Mouse (Mus musculus) heart, embryonic 11.5 days (tissue): ENCODE data around the gene Zfand2a. TPM values are rescaled to one million over a fixed set of nuclear protein-coding genes. Genes with fewer than 3 reads are reported as not detected.

Experiments
- ATAC-seq: fragments of 200-750 bp; cut with Nextera tagmentation; replicated peaks from 2 replicates; pipeline ENCODE4 v1.8.0; 2017; ENCODE audit warnings: moderate library complexity; ENCODE audit not compliant: insufficient number of reproducible peaks, low FRiP score, low TSS enrichment
- H3K27ac ChIP-seq: fragments of 300-500 bp; sonication (generic); 2 replicates; pipeline ENCODE4 v1.5.1; 2014; ENCODE audit warnings: mild to moderate bottlenecking, low read depth, low read length
- H3K27me3 ChIP-seq: fragments of 300-500 bp; sonication (generic); 2 replicates; pipeline ENCODE4 v1.6.1; 2014; ENCODE audit warnings: mild to moderate bottlenecking, low read length, mixed read lengths; ENCODE audit not compliant: control insufficient read depth, insufficient read depth
- H3K36me3 ChIP-seq: fragments of 300-500 bp; sonication (generic); 2 replicates; pipeline ENCODE4 v1.6.1; 2014; ENCODE audit warnings: mild to moderate bottlenecking, low read length, moderate library complexity, mixed read lengths; ENCODE audit not compliant: control insufficient read depth, insufficient read depth
- H3K4me1 ChIP-seq: fragments of 300-500 bp; sonication (generic); 2 replicates; pipeline ENCODE4 v1.6.1; 2014; ENCODE audit warnings: low read length; ENCODE audit not compliant: control insufficient read depth, insufficient read depth
- H3K4me2 ChIP-seq: fragments of 300-500 bp; sonication (generic); 2 replicates; pipeline ENCODE4 v1.6.1; 2014; ENCODE audit warnings: mild to moderate bottlenecking, moderate library complexity
- H3K4me3 ChIP-seq: fragments of 300-500 bp; sonication (generic); 2 replicates; pipeline ENCODE4 v1.5.1; 2014; ENCODE audit warnings: low read depth, low read length
- H3K9ac ChIP-seq: fragments of 300-500 bp; sonication (generic); 2 replicates; pipeline ENCODE4 v1.6.1; 2014; ENCODE audit warnings: mild to moderate bottlenecking, low read depth, low read length, moderate library complexity
- H3K9me3 ChIP-seq: fragments of 300-500 bp; sonication (generic); replicated peaks from 2 replicates; pipeline ENCODE4 v1.6.1; 2016; ENCODE audit warnings: low read length; ENCODE audit not compliant: control insufficient read depth
- WGBS: fragments of 180-500 bp; shearing (Covaris S2); extraction: QIAGEN DNeasy Blood & Tissue Kit; methylation state at CpG from one replicate; pipeline ENCODE4 v1.1.7; 2014; ENCODE audit not compliant: insufficient replicate concordance; 5-methylcytosine and 5-hydroxymethylcytosine counted together
- polyA plus RNA-seq: library from polyadenylated mRNA; unstranded; fragments of >200 nt; fragmentation: Nextera tagmentation; extraction: Ambion mirVana; gene quantifications from 2 replicates; pipeline ENCODE4 v1.2.1, GENCODE M21; 2014

The Zfand2a gene
- polyA plus RNA-seq, 1 experiment from 2014 or later = 6.3 TPM

GRCm38 (mm10) chr5:139445258-139445657 is 39.1 kb downstream of the Zfand2a start:
- no peak overlapping the region for H3K4me3 ChIP-seq
- no peaks in the 10 kb centered on the region for H3K27me3 ChIP-seq
- no peaks in the 10 kb centered on the region for H3K9me3 ChIP-seq
- H3K27ac ChIP-seq = no peak overlapping the region
- ATAC-seq = no peak
- 80% methylated on average over 8 of the region's 8 CpGs for WGBS
- no peak overlapping the region for H3K4me2 ChIP-seq
- peaks cover 7% of the 10 kb centered on the region; the same call in 1 of the 2 replicates for H3K4me1 ChIP-seq
- no peaks in the 10 kb centered on the region for H3K36me3 ChIP-seq
- H3K9ac ChIP-seq = no peak overlapping the region

- Histone ChIP-seq H3K27ac (no peak overlapping the region), H3K4me3 (no peak overlapping the region), H3K9me3 (no peaks in the 10 kb centered on the region), H3K9ac (no peak overlapping the region), H3K4me1 (no peaks in the 10 kb centered on the region), H3K4me2 (no peak overlapping the region), H3K36me3 (no peaks in the 10 kb centered on the region), H3K27me3 (no peaks in the 10 kb centered on the region)
- ATAC-seq = no peak
- WGBS = 78% methylated on average over 4 of the region's 4 CpGs
These were observed 41.4 kb downstream of the Zfand2a start for GRCm38 (mm10) chr5:139442962-139443361.

GRCm38 (mm10) chr5:139442428-139442827 is 41.9 kb downstream of the Zfand2a start:
- Histone ChIP-seq H3K36me3 (no peaks in the 10 kb centered on the region), H3K4me3 (no peak overlapping the region), H3K4me1 (no peaks in the 10 kb centered on the region), H3K9me3 (no peaks in the 10 kb centered on the region), H3K9ac (no peak overlapping the region), H3K27me3 (no peaks in the 10 kb centered on the region), H3K27ac (no peak overlapping the region), H3K4me2 (no peak overlapping the region)
- 81% methylated on average over 12 of the region's 12 CpGs for WGBS
- ATAC-seq = no peak

GRCm38 (mm10) chr5:139441726-139442018 is 42.7 kb downstream of the Zfand2a start:
- no peaks in the 10 kb centered on the region for H3K27me3 ChIP-seq
- H3K27ac ChIP-seq = no peak overlapping the region
- H3K4me3 ChIP-seq = no peak overlapping the region
- no peak overlapping the region for H3K9ac ChIP-seq
- no peaks in the 10 kb centered on the region for H3K4me1 ChIP-seq
- no peak for ATAC-seq
- no peaks in the 10 kb centered on the region for H3K9me3 ChIP-seq
- H3K36me3 ChIP-seq = no peaks in the 10 kb centered on the region
- H3K4me2 ChIP-seq = no peak overlapping the region
- WGBS = 84% methylated on average over 2 of the region's 2 CpGs

GRCm38 (mm10) chr5:139440926-139441725 is 43.2 kb downstream of the Zfand2a start:
- H3K36me3 ChIP-seq = no peaks in the 10 kb centered on the region
- H3K4me1 ChIP-seq = no peaks in the 10 kb centered on the region
- H3K27me3 ChIP-seq = no peaks in the 10 kb centered on the region
- H3K4me3 ChIP-seq = no peak overlapping the region
- H3K9me3 ChIP-seq = no peaks in the 10 kb centered on the region
- H3K4me2 ChIP-seq = no peak overlapping the region
- 86% methylated on average over 11 of the region's 11 CpGs for WGBS
- H3K9ac ChIP-seq = no peak overlapping the region
- no peak for ATAC-seq
- H3K27ac ChIP-seq = no peak overlapping the region

GRCm38 (mm10) chr5:139440451-139440850 is 43.9 kb downstream of the Zfand2a start:
- H3K9ac ChIP-seq = no peak overlapping the region
- ATAC-seq = no peak
- no peak overlapping the region for H3K4me3 ChIP-seq
- no peaks in the 10 kb centered on the region for H3K4me1 ChIP-seq
- H3K36me3 ChIP-seq = no peaks in the 10 kb centered on the region
- H3K4me2 ChIP-seq = no peak overlapping the region
- H3K9me3 ChIP-seq = no peaks in the 10 kb centered on the region
- WGBS = 78% methylated on average over 5 of the region's 5 CpGs
- H3K27ac ChIP-seq = no peak overlapping the region
- H3K27me3 ChIP-seq = no peaks in the 10 kb centered on the region

GRCm38 (mm10) chr5:139438440-139438839 is 45.9 kb downstream of the Zfand2a start:
- Histone ChIP-seq H3K9ac (no peak overlapping the region), H3K36me3 (no peaks in the 10 kb centered on the region), H3K9me3 (no peaks in the 10 kb centered on the region), H3K4me2 (no peak overlapping the region), H3K4me3 (no peak overlapping the region), H3K4me1 (no peaks in the 10 kb centered on the region), H3K27ac (no peak overlapping the region), H3K27me3 (no peaks in the 10 kb centered on the region)
- WGBS = 91% methylated on average over 12 of the region's 12 CpGs
- ATAC-seq = no peak

- Histone ChIP-seq H3K4me1 (no peaks in the 10 kb centered on the region), H3K9ac (no peak overlapping the region), H3K36me3 (no peaks in the 10 kb centered on the region), H3K4me3 (no peak overlapping the region), H3K27ac (no peak overlapping the region), H3K9me3 (no peaks in the 10 kb centered on the region), H3K4me2 (no peak overlapping the region), H3K27me3 (no peaks in the 10 kb centered on the region)
- WGBS = 91% methylated on average over 4 of the region's 4 CpGs
- ATAC-seq = no peak
These were observed 46.6 kb downstream of the Zfand2a start for GRCm38 (mm10) chr5:139437769-139438168.

- no peak overlapping the region for H3K9ac ChIP-seq
- WGBS = 74% methylated on average over 8 of the region's 8 CpGs
- H3K27ac ChIP-seq = no peak overlapping the region
- ATAC-seq = no peak
- no peaks in the 10 kb centered on the region for H3K36me3 ChIP-seq
- no peak overlapping the region for H3K4me3 ChIP-seq
- no peak overlapping the region for H3K4me2 ChIP-seq
- H3K9me3 ChIP-seq = no peaks in the 10 kb centered on the region
- H3K4me1 ChIP-seq = no peaks in the 10 kb centered on the region
- H3K27me3 ChIP-seq = no peaks in the 10 kb centered on the region
These were observed 49.4 kb downstream of the Zfand2a start for GRCm38 (mm10) chr5:139434940-139435339.
